Mouse (Mus musculus) liver, embryonic 12.5 days (tissue): ENCODE measurements around the gene Trim25. TPM values are rescaled to one million over a fixed set of nuclear protein-coding genes. Genes with fewer than 3 reads are reported as not detected.

ENCODE experiments used
- ATAC-seq: fragments of 200-750 bp; cut with Nextera tagmentation; 2 replicates; pipeline ENCODE4 v1.8.0; 2017; ENCODE audit warnings: moderate number of reproducible peaks, mild to moderate bottlenecking, moderate library complexity
- H3K27ac ChIP-seq: fragments of 300-500 bp; sonication (generic); 2 replicates; pipeline ENCODE4 v1.5.1; 2016; ENCODE audit warnings: mild to moderate bottlenecking
- H3K27me3 ChIP-seq: fragments of 300-500 bp; sonication (generic); replicated peaks from 2 replicates; pipeline ENCODE4 v1.6.1; 2016; ENCODE audit warnings: mild to moderate bottlenecking, moderate library complexity
- H3K36me3 ChIP-seq: fragments of 300-500 bp; sonication (generic); 2 replicates; pipeline ENCODE4 v1.6.1; 2016; ENCODE audit warnings: mild to moderate bottlenecking, moderate library complexity
- H3K4me1 ChIP-seq: fragments of 300-500 bp; sonication (generic); 2 replicates; pipeline ENCODE4 v1.6.1; 2016
- H3K4me2 ChIP-seq: fragments of 300-500 bp; sonication (generic); 2 replicates; pipeline ENCODE4 v1.6.1; 2016; ENCODE audit warnings: mild to moderate bottlenecking, moderate library complexity
- H3K4me3 ChIP-seq: fragments of 300-500 bp; sonication (generic); 2 replicates; pipeline ENCODE4 v1.5.1; 2016; ENCODE audit warnings: mild to moderate bottlenecking, moderate library complexity
- H3K9ac ChIP-seq: fragments of 300-500 bp; sonication (generic); 2 replicates; pipeline ENCODE4 v1.6.1; 2016; ENCODE audit warnings: mild to moderate bottlenecking, moderate library complexity
- H3K9me3 ChIP-seq: fragments of 300-500 bp; sonication (generic); replicated peaks from 2 replicates; pipeline ENCODE4 v1.6.1; 2016; ENCODE audit warnings: mild to moderate bottlenecking, moderate library complexity
- WGBS: fragments of 180-500 bp; shearing (Covaris S2); methylation state at CpG from one replicate; pipeline ENCODE4 v1.1.7; 2016; ENCODE audit not compliant: insufficient replicate concordance; 5-methylcytosine and 5-hydroxymethylcytosine counted together
- polyA plus RNA-seq: library from polyadenylated mRNA; unstranded; fragments of >200 nt; fragmentation: Nextera tagmentation; extraction: Ambion mirVana; gene quantifications from 2 replicates; pipeline ENCODE4 v1.2.1, GENCODE M21; 2016

Trim25 gene
- polyA plus RNA-seq, 1 experiment from 2014 or later: 25.9 TPM

DNA sequence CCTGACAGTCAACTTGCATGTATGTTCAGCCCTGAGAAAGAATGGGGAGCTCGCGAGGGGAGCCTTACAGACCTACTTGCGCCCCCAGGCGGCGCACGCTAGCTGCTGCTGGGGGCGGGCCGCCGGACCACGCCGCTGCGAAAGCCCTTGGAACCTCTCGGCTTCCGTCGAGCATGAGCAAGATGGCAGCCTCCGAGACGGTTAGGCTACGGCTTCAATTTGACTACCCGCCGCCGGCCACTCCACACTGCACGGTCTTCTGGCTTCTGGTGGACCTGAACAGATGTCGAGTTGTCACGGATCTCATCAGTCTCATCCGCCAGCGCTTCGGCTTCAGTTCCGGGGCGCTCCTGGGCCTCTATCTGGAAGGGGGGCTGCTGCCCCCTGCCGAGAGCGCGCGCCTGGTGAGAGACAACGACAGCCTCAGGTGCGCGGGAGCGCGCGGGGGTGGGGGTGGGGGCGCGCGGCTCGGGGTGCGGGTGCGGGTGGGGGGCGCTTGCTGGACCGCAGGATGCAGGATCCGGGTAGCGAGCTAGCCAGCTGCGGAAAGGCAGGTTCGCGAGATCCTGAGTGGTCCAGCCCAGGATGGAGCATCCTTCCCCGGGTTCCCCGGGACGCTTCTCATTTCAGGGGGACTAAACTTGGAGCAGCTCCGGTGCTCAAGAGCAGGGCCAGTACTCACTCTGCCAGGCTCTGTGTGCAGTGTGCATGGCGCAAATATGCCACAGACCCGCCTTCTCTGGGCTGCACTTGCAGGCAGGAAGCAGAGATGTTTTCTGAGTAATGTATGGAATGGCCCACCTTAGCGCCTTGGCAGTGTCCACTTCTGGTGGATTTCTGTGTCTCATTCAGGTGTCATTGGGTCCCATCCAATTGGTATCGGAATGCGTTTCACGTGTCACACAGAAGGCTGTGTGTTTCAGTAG, 25.1 kb upstream of the Trim25 start:
- H3K36me3 ChIP-seq: no peaks in the 10 kb centered on the region
- peak overlapping the region; percentile 86 for H3K4me2 ChIP-seq
- WGBS: 2% methylated on average over 62 of the region's 62 CpGs
- peaks cover 15% of the 10 kb centered on the region for H3K4me1 ChIP-seq
- H3K4me3 ChIP-seq: peak overlapping the region; percentile 75
- no peaks in the 10 kb centered on the region for H3K27me3 ChIP-seq
- peak overlapping the region; percentile 77 for H3K9ac ChIP-seq
- no peaks in the 10 kb centered on the region for H3K9me3 ChIP-seq
- H3K27ac ChIP-seq: peak overlapping the region; percentile 69
- peak; percentile 82 for ATAC-seq

- H3K27me3 ChIP-seq: no peaks in the 10 kb centered on the region
- no peak overlapping the region for H3K4me2 ChIP-seq
- no peak for ATAC-seq
- H3K4me1 ChIP-seq: peaks cover 16% of the 10 kb centered on the region
- H3K27ac ChIP-seq: no peak overlapping the region
- peaks cover 2% of the 10 kb centered on the region for H3K36me3 ChIP-seq
- 84% methylated on average over 2 of the region's 2 CpGs for WGBS
- H3K9ac ChIP-seq: no peak overlapping the region
- no peaks in the 10 kb centered on the region for H3K9me3 ChIP-seq
- no peak overlapping the region for H3K4me3 ChIP-seq
Measured at GRCm38 (mm10) chr11:88976320-88976719, 22.9 kb upstream of the Trim25 start.

DNA sequence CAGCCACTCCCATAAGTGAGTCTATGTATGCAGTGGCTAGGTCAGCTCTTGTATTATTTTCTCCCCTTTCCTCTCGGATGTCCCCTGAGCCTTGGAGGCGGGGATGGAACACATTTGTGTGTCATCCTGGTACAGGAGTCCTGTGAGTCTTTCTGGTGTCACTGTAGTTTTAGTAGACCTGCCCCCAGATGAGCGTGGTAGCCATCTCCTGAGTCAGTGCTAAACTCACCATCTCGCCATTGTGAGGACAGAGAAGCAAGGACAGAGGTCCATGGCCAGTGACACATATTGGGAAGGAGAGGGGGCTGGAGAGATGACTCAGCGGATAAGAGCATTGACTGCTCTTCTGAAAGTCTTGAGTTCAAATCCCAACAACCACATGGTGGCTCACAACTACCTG, 22.0 kb upstream of the Trim25 start:
- Histone ChIP-seq H3K27ac (no peak overlapping the region), H3K4me2 (no peak overlapping the region), H3K36me3 (peaks cover 11% of the 10 kb centered on the region), H3K4me3 (no peak overlapping the region), H3K4me1 (peaks cover 25% of the 10 kb centered on the region), H3K9me3 (no peaks in the 10 kb centered on the region), H3K9ac (no peak overlapping the region), H3K27me3 (no peaks in the 10 kb centered on the region)
- 80% methylated on average over 5 of the region's 5 CpGs for WGBS
- no peak for ATAC-seq

DNA sequence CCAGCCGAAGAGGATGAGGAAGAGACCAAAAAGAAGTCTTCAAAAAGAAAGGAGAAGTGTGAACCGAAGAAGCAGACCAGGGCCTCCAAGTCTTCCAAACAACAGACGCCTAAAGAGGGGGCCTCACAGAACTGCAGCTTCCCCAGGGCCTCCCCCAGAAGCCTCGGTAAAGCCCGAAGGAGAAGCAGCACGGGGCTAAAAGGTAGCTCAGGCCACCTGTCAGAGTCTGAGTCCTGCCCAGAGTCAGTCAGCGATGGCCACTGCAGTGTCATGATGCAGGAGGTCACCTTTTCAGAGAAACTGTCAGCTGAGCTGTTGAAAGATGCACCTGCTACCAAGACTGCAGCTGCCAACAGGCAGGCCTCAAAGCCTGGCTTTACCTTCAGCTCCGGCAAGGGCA, 17.8 kb upstream of the Trim25 start:
- peaks cover 42% of the 10 kb centered on the region for H3K36me3 ChIP-seq

GRCm38 (mm10) chr11:88986616-88987015, 12.6 kb upstream of the Trim25 start:
- no peaks in the 10 kb centered on the region for H3K9me3 ChIP-seq
- H3K9ac ChIP-seq: no peak overlapping the region
- WGBS: 81% methylated on average over 10 of the region's 10 CpGs
- peaks cover 14% of the 10 kb centered on the region for H3K4me1 ChIP-seq
- no peak overlapping the region for H3K4me2 ChIP-seq
- H3K36me3 ChIP-seq: peaks cover 56% of the 10 kb centered on the region
- no peak for ATAC-seq
- H3K27ac ChIP-seq: no peak overlapping the region
- H3K4me3 ChIP-seq: no peak overlapping the region
- H3K27me3 ChIP-seq: no peaks in the 10 kb centered on the region

More for the DNA sequence above, 17.8 kb upstream of the Trim25 start:
- Histone ChIP-seq H3K4me2 (no peak overlapping the region), H3K4me1 (peaks cover 19% of the 10 kb centered on the region), H3K4me3 (no peak overlapping the region), H3K9ac (no peak overlapping the region), H3K27ac (no peak overlapping the region), H3K27me3 (no peaks in the 10 kb centered on the region), H3K9me3 (no peaks in the 10 kb centered on the region)
- 68% methylated on average over 8 of the region's 8 CpGs for WGBS
- ATAC-seq: no peak; the same call in 1 of the 2 replicates

- H3K9ac ChIP-seq: no peak overlapping the region
- 67% methylated on average over 5 of the region's 5 CpGs for WGBS
- no peak for ATAC-seq
Measured at GRCm38 (mm10) chr11:88988956-88989355, 10.2 kb upstream of the Trim25 start.

DNA sequence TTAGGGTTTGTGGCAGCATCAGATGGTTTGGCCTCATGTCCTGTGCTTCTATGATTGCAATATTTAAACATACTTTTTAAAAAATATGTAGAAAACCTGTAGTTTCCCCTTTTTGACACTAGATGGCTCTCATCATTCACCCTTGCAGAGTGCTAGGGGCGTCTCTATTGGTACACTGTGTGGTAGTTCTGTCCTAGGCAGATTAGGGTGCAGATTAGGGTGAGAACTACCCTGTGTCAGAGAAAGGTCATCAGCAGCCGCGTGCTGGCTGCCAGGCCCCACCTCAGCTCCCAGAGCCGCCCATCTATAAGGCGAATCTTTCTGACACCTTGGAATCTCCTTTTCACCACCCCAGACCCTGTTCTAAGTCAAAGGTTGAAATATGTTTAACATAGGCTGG, 9.6 kb upstream of the Trim25 start:
- 37% methylated on average over 5 of the region's 5 CpGs for WGBS
- no peak overlapping the region for H3K4me2 ChIP-seq
- H3K9me3 ChIP-seq: no peaks in the 10 kb centered on the region
- no peak overlapping the region for H3K27ac ChIP-seq
- no peak overlapping the region for H3K9ac ChIP-seq
- no peaks in the 10 kb centered on the region for H3K27me3 ChIP-seq
- H3K4me1 ChIP-seq: peaks cover 12% of the 10 kb centered on the region
- ATAC-seq: peak; percentile 88
- H3K4me3 ChIP-seq: no peak overlapping the region
- H3K36me3 ChIP-seq: peaks cover 34% of the 10 kb centered on the region

More at GRCm38 (mm10) chr11:88988956-88989355, 10.2 kb upstream of the Trim25 start:
- Histone ChIP-seq H3K36me3 (peaks cover 39% of the 10 kb centered on the region), H3K27me3 (no peaks in the 10 kb centered on the region), H3K4me3 (no peak overlapping the region), H3K27ac (no peak overlapping the region), H3K4me1 (peaks cover 10% of the 10 kb centered on the region), H3K9me3 (no peaks in the 10 kb centered on the region), H3K4me2 (no peak overlapping the region)

- 56% methylated on average over 7 of the region's 7 CpGs for WGBS
- no peak overlapping the region for H3K27ac ChIP-seq
- peaks cover 32% of the 10 kb centered on the region for H3K4me1 ChIP-seq
- H3K27me3 ChIP-seq: no peaks in the 10 kb centered on the region
- no peak for ATAC-seq
- no peaks in the 10 kb centered on the region for H3K9me3 ChIP-seq
- H3K4me2 ChIP-seq: no peak overlapping the region
- no peak overlapping the region for H3K9ac ChIP-seq
- H3K36me3 ChIP-seq: peaks cover 15% of the 10 kb centered on the region
- H3K4me3 ChIP-seq: no peak overlapping the region
Measured at GRCm38 (mm10) chr11:88993186-88993585, 6.0 kb upstream of the Trim25 start.

DNA sequence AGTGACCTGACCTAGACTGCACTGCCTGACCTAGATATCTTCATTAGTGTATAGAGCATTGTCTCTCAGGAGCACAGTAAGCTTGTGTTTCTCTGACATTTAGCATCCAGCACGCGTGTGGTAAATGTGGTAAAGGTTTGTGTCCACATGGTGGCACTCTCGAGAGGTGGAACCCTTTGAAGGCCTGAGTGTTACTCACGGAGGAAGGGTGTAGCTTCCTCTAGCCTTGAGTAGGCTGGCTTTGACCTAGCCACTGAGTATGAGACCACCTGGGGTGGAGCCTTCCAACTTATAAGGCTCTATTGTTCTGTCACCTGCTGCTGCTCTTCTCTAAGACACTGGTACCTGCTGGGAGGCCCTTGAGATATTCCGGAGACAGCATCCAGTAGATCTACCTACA, 5.6 kb upstream of the Trim25 start:
- Histone ChIP-seq H3K4me2 (no peak overlapping the region), H3K4me1 (peaks cover 37% of the 10 kb centered on the region), H3K4me3 (no peak overlapping the region), H3K36me3 (peaks cover 12% of the 10 kb centered on the region), H3K9me3 (no peaks in the 10 kb centered on the region), H3K27ac (no peak overlapping the region), H3K27me3 (no peaks in the 10 kb centered on the region), H3K9ac (no peak overlapping the region)
- peak; percentile 51; the same call in 1 of the 2 replicates for ATAC-seq
- 15% methylated on average over 5 of the region's 5 CpGs for WGBS

GRCm38 (mm10) chr11:88994492-88994891, 4.7 kb upstream of the Trim25 start:
- Histone ChIP-seq H3K4me1 (peaks cover 40% of the 10 kb centered on the region), H3K27me3 (no peaks in the 10 kb centered on the region), H3K36me3 (peaks cover 9% of the 10 kb centered on the region), H3K27ac (no peak overlapping the region), H3K4me3 (no peak overlapping the region), H3K4me2 (no peak overlapping the region), H3K9ac (no peak overlapping the region), H3K9me3 (no peaks in the 10 kb centered on the region)
- ATAC-seq: no peak
- WGBS: 71% methylated on average over 7 of the region's 7 CpGs

DNA sequence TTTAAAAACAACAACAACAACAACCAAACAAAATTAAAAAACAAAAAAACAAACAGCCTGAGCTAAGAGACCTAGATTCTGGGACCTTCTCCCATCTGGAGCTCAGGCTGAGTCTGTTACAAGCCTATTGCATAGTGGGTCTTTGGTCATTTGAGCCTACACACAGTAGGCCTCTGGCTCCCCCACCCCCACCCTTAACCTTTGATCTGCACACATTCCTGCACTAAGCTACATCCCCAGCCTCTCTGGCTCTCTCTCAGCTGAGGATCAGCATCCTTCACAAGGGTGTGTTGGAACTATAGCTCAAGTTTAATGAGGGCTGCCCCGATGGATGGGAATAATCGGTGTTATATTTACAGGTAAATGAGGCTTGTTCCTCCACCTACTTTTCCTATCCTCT, 3.6 kb upstream of the Trim25 start:
- no peak overlapping the region for H3K9ac ChIP-seq
- H3K4me3 ChIP-seq: no peak overlapping the region
- 87% methylated on average over 2 of the region's 2 CpGs for WGBS
- no peak overlapping the region for H3K4me2 ChIP-seq
- ATAC-seq: no peak
- no peaks in the 10 kb centered on the region for H3K27me3 ChIP-seq
- peaks cover 7% of the 10 kb centered on the region for H3K36me3 ChIP-seq
- no peaks in the 10 kb centered on the region for H3K9me3 ChIP-seq
- no peak overlapping the region for H3K27ac ChIP-seq
- peaks cover 45% of the 10 kb centered on the region for H3K4me1 ChIP-seq

DNA sequence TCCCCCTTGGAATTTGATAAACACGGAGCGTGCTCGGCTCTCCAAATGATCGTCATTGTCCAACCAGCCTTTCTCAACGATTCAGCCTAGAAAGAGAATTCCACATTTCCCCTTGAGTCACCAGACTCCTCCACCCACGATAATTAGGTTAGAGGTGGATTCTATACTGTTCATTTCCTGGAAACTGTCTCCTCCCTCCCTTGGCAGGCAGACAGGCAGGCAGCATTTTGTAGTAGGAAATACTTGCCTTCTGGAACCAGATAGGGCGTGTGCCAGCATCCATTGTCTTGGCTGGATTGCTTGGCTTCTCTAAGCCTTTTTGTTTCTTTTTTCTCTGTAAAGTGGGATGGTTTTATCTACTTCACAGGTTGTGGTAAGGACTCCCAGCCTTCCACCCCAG, 2.7 kb upstream of the Trim25 start:
- Histone ChIP-seq H3K9me3 (no peaks in the 10 kb centered on the region), H3K4me3 (no peak overlapping the region), H3K36me3 (peaks cover 4% of the 10 kb centered on the region; the same call in 1 of the 2 replicates), H3K9ac (no peak overlapping the region), H3K4me2 (no peak overlapping the region), H3K27ac (no peak overlapping the region), H3K27me3 (no peaks in the 10 kb centered on the region), H3K4me1 (peaks cover 53% of the 10 kb centered on the region)
- no peak for ATAC-seq
- WGBS: 53% methylated on average over 7 of the region's 7 CpGs
